Mouse (Mus musculus) MEL (cell line): ENCODE measurements around the gene Dus1l. TPM values are rescaled to one million over a fixed set of nuclear protein-coding genes. Genes with fewer than 3 reads are reported as not detected.

ENCODE experiments used
- DNase-seq: peaks from one replicate; pipeline ENCODE4 v3.0.0; 2011; ENCODE audit warnings: low read depth, low spot score
- H3K27ac ChIP-seq: 2 replicates; pipeline ENCODE4 v1.5.1; 2012; ENCODE audit warnings: low read depth, mild to moderate bottlenecking, control low read depth, low read length, moderate library complexity; ENCODE audit not compliant: control insufficient read depth
- H3K27me3 ChIP-seq, 2 experiments: fragments of 150-350 bp in 1 of 2; sonication (generic) in 1 of 2; 2 replicates each; pipeline ENCODE4 v1.6.1; 2012; ENCODE audit warnings: low read length in 2 of 2, mild to moderate bottlenecking in 2 of 2, improper control_type of control experiment in 1 of 2, moderate library complexity in 1 of 2; ENCODE audit not compliant: insufficient read depth in 2 of 2, control insufficient read depth in 1 of 2
- H3K36me3 ChIP-seq, 2 experiments: 2 replicates each; pipeline ENCODE4 v1.6.1; 2012 to 2014; ENCODE audit warnings: low read length in 2 of 2, improper control_type of control experiment in 1 of 2, inconsistent platforms in 1 of 2, mild to moderate bottlenecking in 1 of 2; ENCODE audit not compliant: insufficient read depth in 2 of 2, control insufficient read depth in 1 of 2
- H3K4me1 ChIP-seq, 2 experiments: fragments of 150-350 bp in 1 of 2; sonication (generic) in 1 of 2; 2 replicates each; pipeline ENCODE4 v1.6.1; 2012; ENCODE audit warnings: low read length in 2 of 2, improper control_type of control experiment in 1 of 2, mild to moderate bottlenecking in 1 of 2; ENCODE audit not compliant: insufficient read depth in 2 of 2, control insufficient read depth in 1 of 2
- H3K4me3 ChIP-seq, 2 experiments: fragments of 150-350 bp in 1 of 2; sonication (generic) in 1 of 2; 2 replicates each; pipeline ENCODE4 v1.5.1; 2012; ENCODE audit warnings: low read depth in 2 of 2, low read length in 2 of 2, mild to moderate bottlenecking in 2 of 2, moderate library complexity in 2 of 2, control low read depth in 1 of 2, improper control_type of control experiment in 1 of 2; ENCODE audit not compliant: control insufficient read depth in 1 of 2, insufficient read depth in 1 of 2
- H3K79me2 ChIP-seq: 2 replicates; pipeline ENCODE4 v1.6.1; 2012; ENCODE audit warnings: mild to moderate bottlenecking, low read length, moderate library complexity; ENCODE audit not compliant: control insufficient read depth, poor library complexity, insufficient read depth
- H3K9ac ChIP-seq: 2 replicates; pipeline ENCODE4 v1.6.1; 2012; ENCODE audit warnings: low read depth, mild to moderate bottlenecking, control low read depth, low read length, moderate library complexity; ENCODE audit not compliant: control insufficient read depth, poor library complexity, severe bottlenecking
- H3K9me3 ChIP-seq: fragments of 150-350 bp; sonication (generic); replicated peaks from 2 replicates; pipeline ENCODE4 v1.6.1; 2012; ENCODE audit warnings: mild to moderate bottlenecking, low read length, improper control_type of control experiment, moderate library complexity; ENCODE audit not compliant: insufficient read depth
- CHD2 ChIP-seq: IDR thresholded peaks from 2 replicates; pipeline ENCODE4 v1.6.1; 2011; ENCODE audit warnings: low read length, improper control_type of control experiment
- ELF1 ChIP-seq: IDR thresholded peaks from 2 replicates; pipeline ENCODE4 v1.6.1; 2014; ENCODE audit warnings: low read depth, mild to moderate bottlenecking, inconsistent platforms, low read length, improper control_type of control experiment, moderate library complexity
- HCFC1 ChIP-seq: IDR thresholded peaks from 2 replicates; pipeline ENCODE4 v1.6.1; 2012; ENCODE audit warnings: low read depth, mild to moderate bottlenecking, inconsistent platforms, low read length, improper control_type of control experiment, moderate library complexity
- MAX ChIP-seq: IDR thresholded peaks from 2 replicates; pipeline ENCODE4 v1.6.1; 2011; ENCODE audit warnings: low read length, improper control_type of control experiment
- MAZ ChIP-seq: IDR thresholded peaks from 2 replicates; pipeline ENCODE4 v1.6.1; 2012; ENCODE audit warnings: low read depth, mild to moderate bottlenecking, inconsistent platforms, low read length, improper control_type of control experiment
- MEF2A ChIP-seq: IDR thresholded peaks from 2 replicates; pipeline ENCODE4 v1.6.1; 2014; ENCODE audit warnings: low read depth, mild to moderate bottlenecking, inconsistent platforms, low read length, improper control_type of control experiment; ENCODE audit not compliant: poor library complexity, insufficient replicate concordance, severe bottlenecking; ENCODE audit errors: extremely low read depth
- MXI1 ChIP-seq: IDR thresholded peaks from 2 replicates; pipeline ENCODE4 v1.6.1; 2011; ENCODE audit warnings: mild to moderate bottlenecking, low read depth, low read length, improper control_type of control experiment
- NELFE ChIP-seq: IDR thresholded peaks from 2 replicates; pipeline ENCODE4 v1.6.1; 2011; ENCODE audit warnings: low read depth, low read length, improper control_type of control experiment
- POLR2A ChIP-seq, 2 experiments: IDR thresholded peaks; 2 replicates each; pipeline ENCODE4 v1.6.1; 2011 to 2012; ENCODE audit warnings: low read length in 2 of 2, mild to moderate bottlenecking in 2 of 2, control low read depth in 1 of 2, improper control_type of control experiment in 1 of 2, low read depth in 1 of 2, moderate library complexity in 1 of 2; ENCODE audit not compliant: control insufficient read depth in 1 of 2, insufficient read depth in 1 of 2, poor library complexity in 1 of 2
- POLR2AphosphoS2 ChIP-seq: IDR thresholded peaks from 2 replicates; pipeline ENCODE4 v1.6.1; 2011; ENCODE audit warnings: low read length, improper control_type of control experiment
- POLR2AphosphoS5 ChIP-seq: IDR thresholded peaks from 2 replicates; pipeline ENCODE4 v1.6.1; 2012; ENCODE audit warnings: low read depth, borderline replicate concordance, mild to moderate bottlenecking, inconsistent platforms, low read length, moderate library complexity, mixed read lengths
- RAD21 ChIP-seq: IDR thresholded peaks from 2 replicates; pipeline ENCODE4 v1.6.1; 2011; ENCODE audit warnings: mild to moderate bottlenecking, low read depth, low read length, improper control_type of control experiment
- RCOR1 ChIP-seq: IDR thresholded peaks from 2 replicates; pipeline ENCODE4 v1.6.1; 2012; ENCODE audit warnings: low read depth, mild to moderate bottlenecking, inconsistent platforms, low read length, improper control_type of control experiment
- SIN3A ChIP-seq: IDR thresholded peaks from 2 replicates; pipeline ENCODE4 v1.6.1; 2012; ENCODE audit warnings: low read length, improper control_type of control experiment, inconsistent platforms
- SMC3 ChIP-seq: IDR thresholded peaks from 2 replicates; pipeline ENCODE4 v1.6.1; 2011; ENCODE audit warnings: low read depth, low read length, improper control_type of control experiment
- TCF12 ChIP-seq: IDR thresholded peaks from 2 replicates; pipeline ENCODE4 v1.6.1; 2014; ENCODE audit warnings: low read depth, mild to moderate bottlenecking, inconsistent platforms, low read length, improper control_type of control experiment, moderate library complexity
- USF2 ChIP-seq, 2 experiments: IDR thresholded peaks; 2 replicates each; pipeline ENCODE4 v1.6.1; 2011 to 2012; ENCODE audit warnings: improper control_type of control experiment in 2 of 2, low read length in 2 of 2, borderline replicate concordance in 1 of 2, inconsistent platforms in 1 of 2, low read depth in 1 of 2, mild to moderate bottlenecking in 1 of 2; ENCODE audit not compliant: insufficient read depth in 1 of 2
- ZC3H11A ChIP-seq: IDR thresholded peaks from 2 replicates; pipeline ENCODE4 v1.6.1; 2012; ENCODE audit warnings: low read depth, mild to moderate bottlenecking, inconsistent platforms, low read length, improper control_type of control experiment
- polyA plus RNA-seq, 2 experiments: library from polyadenylated mRNA; stranded (reverse) in 1 of 2; unstranded in 1 of 2; fragments of >175 nt in 1 of 2; fragments of >200 nt in 1 of 2; gene quantifications; 2 replicates each; pipeline versions ENCODE4 v1.2.1 to v1.2.4; 2012; ENCODE audit warnings: low replicate concordance in 2 of 2, low read depth in 1 of 2; ENCODE audit not compliant: insufficient read length in 2 of 2, insufficient read depth in 1 of 2, missing spikeins in 1 of 2
- total RNA-seq: library from RNA; depleted of rRNA; stranded (reverse); fragments of 300-350 nt; gene quantifications from 2 replicates; pipeline ENCODE4 v1.2.3, GENCODE M21; 2012; rRNA removed

Dus1l gene
- total and polyA plus RNA-seq, 3 experiments = 171 to 203 TPM; not detected in 1

- H3K27me3 ChIP-seq = peaks cover 0 to 3% of the 10 kb centered on the region in 2 experiments; a peak in 3 of 4 replicates
- no peaks in the 10 kb centered on the region; a peak in 2 of 4 replicates for H3K4me1 ChIP-seq
- no peaks in the 10 kb centered on the region for H3K9me3 ChIP-seq
- H3K27ac ChIP-seq = no peak overlapping the region
- H3K79me2 ChIP-seq = no peaks in the 10 kb centered on the region
- H3K9ac ChIP-seq = no peak overlapping the region
- no peaks in the 10 kb centered on the region for H3K36me3 ChIP-seq
- TF ChIP-seq POLR2AphosphoS5 = no peak
- no peak for TF ChIP-seq RAD21
- TF ChIP-seq SMC3 = no peak
- no peak for DNase-seq
- H3K4me3 ChIP-seq = no peak overlapping the region
Observed at GRCm38 (mm10) chr11:120744121-120744701, 52.0 kb downstream of the Dus1l start.

- H3K79me2 ChIP-seq = no peaks in the 10 kb centered on the region
- H3K27ac ChIP-seq = no peak overlapping the region
- H3K36me3 ChIP-seq = no peaks in the 10 kb centered on the region
- peaks cover 3% of the 10 kb centered on the region in 2 experiments for H3K27me3 ChIP-seq
- DNase-seq = no peak
- no peak overlapping the region for H3K4me3 ChIP-seq
- TF ChIP-seq NELFE (no peak), CHD2 (no peak), ELF1 (no peak), TCF12 (no peak), POLR2AphosphoS2 (no peak), USF2 (IDR thresholded peaks at IDR 0.05; ENCODE audit: borderline replicate concordance in 1 of 2, insufficient read depth in 1 of 2, low read depth in 1 of 2, low read length in 2 of 2) (no peak), ZC3H11A (no peak), POLR2A (IDR thresholded peaks at IDR 0.05; ENCODE audit: control insufficient read depth in 1 of 2, insufficient read depth in 1 of 2, low read depth in 1 of 2, low read length in 2 of 2, poor library complexity in 1 of 2) (no peak), MEF2A (no peak), SIN3A (no peak), POLR2AphosphoS5 (no peak), HCFC1 (no peak), MAX (no peak), MAZ (no peak), MXI1 (no peak), RCOR1 (no peak)
- no peaks in the 10 kb centered on the region for H3K4me1 ChIP-seq
- H3K9me3 ChIP-seq = no peaks in the 10 kb centered on the region
- H3K9ac ChIP-seq = no peak overlapping the region
Observed at GRCm38 (mm10) chr11:120740981-120741380, 55.2 kb downstream of the Dus1l start.

Other genes with a start within 250 kb of the Dus1l start
- gene Mcrip1, start 246.7 kb downstream of the Dus1l start, total RNA-seq = 27.2 and 36.6 TPM in 2 replicates
- 10 to 100 TPM in 1 of 2 experiments, not detected in 1; 83.5 TPM for gene Mcrip1, start 246.7 kb downstream of the Dus1l start, polyA plus RNA-seq
- not detected in 2 replicates for gene Ppp1r27, start 245.3 kb downstream of the Dus1l start, total RNA-seq
- not detected for gene Ppp1r27, start 245.3 kb downstream of the Dus1l start, polyA plus RNA-seq
- 625 and 639 TPM in 2 replicates for gene P4hb, start 223.2 kb downstream of the Dus1l start, total RNA-seq
- 1,000 to 10,000 TPM in 1 of 2 experiments, 100 to 1,000 TPM in 1; 563 to 1,152 TPM for gene P4hb, start 223.2 kb downstream of the Dus1l start, polyA plus RNA-seq
- 364 and 367 TPM in 2 replicates for gene Arhgdia, start 214.8 kb downstream of the Dus1l start, total RNA-seq
- gene Arhgdia, start 214.8 kb downstream of the Dus1l start, polyA plus RNA-seq = 100 to 1,000 TPM; 601 to 821 TPM
- 1,072 and 1,078 TPM in 2 replicates for gene Alyref, start 198.0 kb downstream of the Dus1l start, total RNA-seq
- 100 to 1,000 TPM in 1 of 2 experiments, not detected in 1; 600 TPM for gene Alyref, start 198.0 kb downstream of the Dus1l start, polyA plus RNA-seq
- 97.3 and 130 TPM in 2 replicates for gene Anapc11, start 198.0 kb downstream of the Dus1l start, total RNA-seq
- 100 to 1,000 TPM in 1 of 2 experiments, not detected in 1; 120 TPM for gene Anapc11, start 198.0 kb downstream of the Dus1l start, polyA plus RNA-seq
- 0.27 and 0.62 TPM in 2 replicates for gene Npb, start 187.9 kb downstream of the Dus1l start, total RNA-seq
- 1 to 10 TPM in 1 of 2 experiments, not detected in 1; 1.7 TPM for gene Npb, start 187.9 kb downstream of the Dus1l start, polyA plus RNA-seq
- 71.8 and 86.7 TPM in 2 replicates for gene Pcyt2, start 178.5 kb downstream of the Dus1l start, total RNA-seq
- gene Pcyt2, start 178.5 kb downstream of the Dus1l start, polyA plus RNA-seq = 10 to 100 TPM in 1 of 2 experiments, not detected in 1; 87.3 TPM
- 61.6 and 78.2 TPM in 2 replicates for gene Sirt7, start 171.2 kb downstream of the Dus1l start, total RNA-seq
- gene Sirt7, start 171.2 kb downstream of the Dus1l start, polyA plus RNA-seq = 10 to 100 TPM in 1 of 2 experiments, not detected in 1; 72.3 TPM
- 26.5 and 29.7 TPM in 2 replicates for gene Mafg, start 162.8 kb downstream of the Dus1l start, total RNA-seq
- 100 to 1,000 TPM in 1 of 2 experiments, 10 to 100 TPM in 1; 54.0 to 113 TPM for gene Mafg, start 162.8 kb downstream of the Dus1l start, polyA plus RNA-seq
- 2.6 and 7.1 TPM in 2 replicates for gene Pycr1, start 152.6 kb downstream of the Dus1l start, total RNA-seq
- 10 to 100 TPM in 1 of 2 experiments, not detected in 1; 15.3 TPM for gene Pycr1, start 152.6 kb downstream of the Dus1l start, polyA plus RNA-seq
- not detected in 2 replicates for gene Myadml2, start 148.2 kb downstream of the Dus1l start, total RNA-seq
- not detected for gene Myadml2, start 148.2 kb downstream of the Dus1l start, polyA plus RNA-seq
- gene Notum, start 135.2 kb downstream of the Dus1l start, total RNA-seq = not detected in 2 replicates
- gene Notum, start 135.2 kb downstream of the Dus1l start, polyA plus RNA-seq = not detected
- gene Aspscr1, start 123.4 kb downstream of the Dus1l start, total RNA-seq = 31.9 and 36.2 TPM in 2 replicates
- 10 to 100 TPM in 1 of 2 experiments, not detected in 1; 72.5 TPM for gene Aspscr1, start 123.4 kb downstream of the Dus1l start, polyA plus RNA-seq
- 140 and 141 TPM in 2 replicates for gene Cenpx, start 82.7 kb downstream of the Dus1l start, total RNA-seq
- gene Cenpx, start 82.7 kb downstream of the Dus1l start, polyA plus RNA-seq = 100 to 1,000 TPM in 1 of 2 experiments, not detected in 1; 206 TPM
- 26.5 and 45.1 TPM in 2 replicates for gene Lrrc45, start 82.5 kb downstream of the Dus1l start, total RNA-seq
- 10 to 100 TPM in 1 of 2 experiments, not detected in 1; 31.0 TPM for gene Lrrc45, start 82.5 kb downstream of the Dus1l start, polyA plus RNA-seq
- 7.8 and 12.0 TPM in 2 replicates for gene Rac3, start 74.9 kb downstream of the Dus1l start, total RNA-seq
- gene Rac3, start 74.9 kb downstream of the Dus1l start, polyA plus RNA-seq = 10 to 100 TPM in 1 of 2 experiments, not detected in 1; 13.1 TPM
- gene Dcxr, start 69.1 kb downstream of the Dus1l start, total RNA-seq = 12.0 and 14.1 TPM in 2 replicates
- 10 to 100 TPM in 1 of 2 experiments, not detected in 1; 12.2 TPM for gene Dcxr, start 69.1 kb downstream of the Dus1l start, polyA plus RNA-seq
- gene Cbr2, start 64.3 kb downstream of the Dus1l start, total RNA-seq = not detected in 2 replicates
- not detected for gene Cbr2, start 64.3 kb downstream of the Dus1l start, polyA plus RNA-seq
- gene Hmga1b, start 33.6 kb downstream of the Dus1l start, total RNA-seq = 190 and 206 TPM in 2 replicates
- gene Hmga1b, start 33.6 kb downstream of the Dus1l start, polyA plus RNA-seq = 100 to 1,000 TPM in 1 of 2 experiments, not detected in 1; 633 TPM
- 10.9 and 12.7 TPM in 2 replicates for gene Rfng, start 12.2 kb downstream of the Dus1l start, total RNA-seq
- gene Rfng, start 12.2 kb downstream of the Dus1l start, polyA plus RNA-seq = 10 to 100 TPM in 1 of 2 experiments, not detected in 1; 40.7 TPM
- gene Gps1, start 12.1 kb downstream of the Dus1l start, total RNA-seq = 206 and 266 TPM in 2 replicates
- gene Gps1, start 12.1 kb downstream of the Dus1l start, polyA plus RNA-seq = 100 to 1,000 TPM; 173 to 219 TPM
- gene Fasn, start 28.1 kb upstream of the Dus1l start, total RNA-seq = 317 and 342 TPM in 2 replicates
- gene Fasn, start 28.1 kb upstream of the Dus1l start, polyA plus RNA-seq = 100 to 1,000 TPM; 256 to 313 TPM
- gene Ccdc57, start 136.5 kb upstream of the Dus1l start, total RNA-seq = 4.4 and 5.3 TPM in 2 replicates
- 1 to 10 TPM in 1 of 2 experiments, not detected in 1; 7.4 TPM for gene Ccdc57, start 136.5 kb upstream of the Dus1l start, polyA plus RNA-seq
- 570 and 748 TPM in 2 replicates for gene Slc16a3, start 152.1 kb upstream of the Dus1l start, total RNA-seq
- 100 to 1,000 TPM in 1 of 2 experiments, 10 to 100 TPM in 1; 85.7 to 610 TPM for gene Slc16a3, start 152.1 kb upstream of the Dus1l start, polyA plus RNA-seq
- 81.3 and 83.2 TPM in 2 replicates for gene Csnk1d, start 194.9 kb upstream of the Dus1l start, total RNA-seq
- 100 to 1,000 TPM; 121 to 329 TPM for gene Csnk1d, start 194.9 kb upstream of the Dus1l start, polyA plus RNA-seq
- 0.39 and 0.58 TPM in 2 replicates for gene Cd7, start 243.0 kb upstream of the Dus1l start, total RNA-seq
- gene Cd7, start 243.0 kb upstream of the Dus1l start, polyA plus RNA-seq = under 1 TPM in 1 of 2 experiments, not detected in 1; 0.33 TPM